Mouse (Mus musculus): Measurements from ENCODE around the gene Vash1. TPM values are rescaled to one million over a fixed set of nuclear protein-coding genes. Genes with fewer than 3 reads are reported as not detected.

The Vash1 gene
- total RNA-seq, 4 experiments from 2014 or later, result 31.6 to 35.4 (median 32.5) TPM

- no peak for DNase-seq (ENCODE audit: low spot score in 2 of 2)
These were observed 3.7 kb downstream of the Vash1 start for GRCm38 (mm10) chr12:86682178-86682577.

- no peak for DNase-seq (ENCODE audit: low spot score in 2 of 2)
These were observed 5.2 kb downstream of the Vash1 start for GRCm38 (mm10) chr12:86683698-86684097.

GRCm38 (mm10) chr12:86685275-86685674 is 6.8 kb downstream of the Vash1 start:
- no peak for DNase-seq (ENCODE audit: low spot score in 2 of 2)

GRCm38 (mm10) chr12:86686551-86687330 is 8.2 kb downstream of the Vash1 start:
- DNase-seq (ENCODE audit: low spot score in 2 of 2), result peak in 1 of 2 experiments; percentile 43

DNA sequence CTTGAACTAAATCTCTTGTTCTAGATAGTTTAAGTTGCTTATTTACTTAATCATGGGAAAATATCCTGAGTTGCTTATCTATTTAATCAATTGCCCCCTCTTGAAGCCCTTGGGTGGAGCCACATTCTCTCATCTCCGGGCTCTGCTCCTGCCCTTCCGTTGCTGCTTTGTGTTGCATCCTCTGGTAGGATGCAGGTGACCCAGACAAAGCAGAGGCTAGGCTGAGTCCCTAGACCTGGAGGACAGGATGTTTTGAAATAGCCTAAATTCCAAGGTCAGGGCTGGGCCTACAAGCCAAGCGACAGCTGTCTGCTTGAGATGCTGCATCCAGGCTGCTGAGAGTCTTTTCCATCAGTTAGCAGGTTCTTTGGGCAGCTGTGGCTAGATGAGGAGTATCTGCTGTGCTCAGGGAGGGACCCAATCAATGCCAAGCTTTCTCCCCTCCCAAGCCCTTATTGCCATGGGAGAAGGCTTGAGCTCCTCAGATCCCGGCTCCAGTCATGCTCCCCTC is 9.0 kb downstream of the Vash1 start:
- DNase-seq (ENCODE audit: low spot score in 2 of 2), result no peak

GRCm38 (mm10) chr12:86687971-86688573 is 9.6 kb downstream of the Vash1 start:
- DNase-seq (ENCODE audit: low spot score in 2 of 2), result no peak

- no peak for DNase-seq (ENCODE audit: low spot score in 2 of 2)
These were observed 10.4 kb downstream of the Vash1 start for GRCm38 (mm10) chr12:86688917-86689316.

DNA sequence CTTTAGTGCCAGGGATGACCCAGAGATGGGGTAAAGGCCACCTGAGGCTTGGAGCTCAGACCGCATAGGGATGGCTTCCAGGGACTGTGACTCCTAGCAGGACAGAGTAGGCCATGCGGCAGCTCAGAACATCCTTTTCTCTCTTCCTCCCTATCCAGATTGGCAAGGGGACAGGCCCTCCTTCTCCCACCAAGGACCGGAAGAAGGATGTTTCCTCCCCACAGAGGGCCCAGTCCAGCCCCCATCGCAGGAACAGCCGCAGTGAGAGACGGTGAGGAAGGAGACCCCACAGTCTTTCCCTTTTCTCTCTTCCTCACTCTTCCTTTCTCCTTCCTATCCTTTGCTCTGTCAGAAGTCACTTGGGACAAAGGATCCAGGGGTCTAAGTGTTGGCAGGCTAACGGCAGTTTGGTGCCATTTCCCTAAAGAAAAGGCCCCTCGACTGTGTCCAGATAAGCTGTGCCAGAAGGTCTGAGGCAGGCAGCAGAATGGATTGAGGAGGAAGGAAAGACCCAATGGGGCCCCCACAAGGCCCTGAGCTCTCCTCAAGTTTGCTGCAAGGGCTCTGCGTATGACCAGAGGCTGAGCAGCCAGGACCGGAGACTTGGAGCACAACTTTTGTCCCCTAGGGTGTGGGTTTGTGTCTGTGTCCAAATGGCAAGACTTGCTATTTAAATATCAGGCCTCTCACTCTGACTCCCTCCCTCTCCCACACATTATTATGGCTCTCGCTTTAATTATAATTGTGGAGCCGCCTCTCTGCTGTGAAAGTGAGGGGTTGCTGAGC is 12.4 kb downstream of the Vash1 start:
- no peak for DNase-seq (ENCODE audit: low spot score in 2 of 2)

DNA sequence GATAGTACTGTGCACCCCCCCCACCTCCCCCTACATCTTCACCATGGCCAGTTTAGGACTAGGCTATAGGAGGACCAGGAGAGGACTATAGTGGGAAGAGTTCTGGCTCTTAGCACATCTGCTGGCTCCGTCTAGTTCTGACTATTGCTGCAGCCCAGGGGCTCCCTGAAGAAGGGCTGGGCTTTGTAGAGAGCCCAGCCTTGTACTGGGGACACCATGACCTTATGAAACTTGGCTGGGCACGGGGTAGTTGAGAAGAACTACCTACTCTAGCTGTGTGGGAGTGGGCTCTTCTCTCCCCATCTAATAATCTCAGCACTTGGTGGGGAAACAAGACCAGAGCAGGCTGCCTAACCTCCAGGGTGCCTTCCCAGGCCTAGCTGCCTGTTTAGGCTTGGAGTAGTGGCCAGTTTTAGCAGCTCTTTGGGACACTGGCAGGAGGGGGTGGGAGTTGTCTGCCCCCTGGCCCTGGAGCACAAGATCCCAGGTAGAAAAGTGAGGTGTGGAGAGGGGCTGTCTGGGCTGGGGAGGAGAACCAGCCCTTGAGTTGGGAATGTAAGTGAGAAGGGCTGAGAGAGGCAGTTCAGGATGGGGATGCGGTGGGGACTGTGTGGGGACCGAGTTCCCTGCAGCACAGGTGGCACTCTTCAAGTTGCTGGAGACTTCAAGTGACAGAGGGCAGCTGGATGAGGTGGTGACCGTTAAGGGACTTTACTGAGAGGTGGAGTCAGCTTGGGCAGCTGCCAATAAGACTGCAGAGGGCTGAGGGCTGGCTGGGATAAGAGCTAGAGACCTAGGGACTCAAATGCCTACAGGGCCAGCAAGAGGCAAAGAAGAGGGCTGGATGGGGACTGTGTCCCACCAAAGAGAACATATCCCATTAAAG is 14.2 kb downstream of the Vash1 start:
- no peak for DNase-seq (ENCODE audit: low spot score in 2 of 2)

DNA sequence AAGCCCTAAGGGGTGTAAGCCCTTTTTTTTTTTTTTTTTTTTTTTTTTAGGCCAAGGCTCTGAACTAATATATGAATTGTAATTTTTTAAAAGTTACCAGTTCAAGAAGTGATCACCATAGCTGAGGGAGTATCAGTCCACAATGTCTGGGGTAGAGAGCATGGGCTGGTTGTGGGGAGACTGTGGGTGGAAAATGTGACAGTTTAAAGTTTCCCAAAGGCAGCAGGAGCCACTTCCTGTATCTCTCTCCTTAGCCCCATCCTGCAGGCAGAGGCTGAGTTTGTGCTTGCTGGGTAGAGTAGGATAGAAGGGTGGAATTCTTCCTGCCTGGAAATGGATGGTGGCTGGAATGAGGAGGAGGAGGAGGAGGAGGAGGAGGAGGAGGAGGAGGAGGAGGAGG is 14.9 kb downstream of the Vash1 start:
- DNase-seq (ENCODE audit: low spot score in 2 of 2), result no peak

GRCm38 (mm10) chr12:86694441-86694840 is 15.9 kb downstream of the Vash1 start:
- DNase-seq (ENCODE audit: low spot score in 2 of 2), result no peak

DNA sequence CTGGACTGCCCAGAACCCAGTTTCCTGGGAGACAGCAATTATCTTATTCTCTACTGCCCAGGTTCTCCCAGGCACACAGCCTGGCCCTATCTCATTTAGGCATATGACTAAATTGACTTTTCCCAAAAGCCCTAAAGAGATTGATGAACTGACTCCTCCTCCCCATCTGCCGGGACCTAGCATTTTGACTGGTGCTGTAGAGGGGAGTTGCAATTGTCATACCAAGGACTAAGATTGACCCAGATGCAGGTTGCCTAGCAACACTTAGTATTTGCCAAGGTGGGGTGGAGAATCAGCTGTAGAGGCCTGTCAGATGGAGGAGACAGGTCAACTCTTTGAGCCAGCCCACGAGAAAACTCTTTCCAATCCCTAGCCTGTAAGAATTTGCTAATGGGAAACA is 19.5 kb downstream of the Vash1 start:
- DNase-seq (ENCODE audit: low spot score in 2 of 2), result no peak

DNA sequence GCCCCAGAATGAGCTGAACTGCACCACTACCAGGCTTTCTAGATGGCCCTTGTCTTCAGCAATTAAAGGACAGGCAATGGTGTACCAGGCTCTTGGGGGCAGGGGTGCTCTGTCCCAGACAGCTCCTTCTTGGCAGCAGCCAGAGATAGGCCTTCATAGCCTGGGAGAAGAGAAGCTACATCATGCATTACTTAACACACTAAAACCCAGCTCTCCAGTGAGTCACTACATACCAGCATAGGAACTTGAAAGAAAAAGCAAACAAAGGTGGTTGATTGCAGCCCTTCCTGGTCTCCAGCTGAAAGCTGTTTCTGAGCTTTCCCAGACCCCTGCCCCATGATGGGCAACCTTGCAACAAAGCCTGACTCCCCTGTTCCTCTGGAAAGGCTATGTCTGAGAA is 20.0 kb downstream of the Vash1 start:
- DNase-seq (ENCODE audit: low spot score in 2 of 2), result no peak

- peak in 1 of 2 experiments; percentile 94 for DNase-seq (ENCODE audit: low spot score in 2 of 2)
These were observed 21.7 kb downstream of the Vash1 start for GRCm38 (mm10) chr12:86699965-86700926.

DNA sequence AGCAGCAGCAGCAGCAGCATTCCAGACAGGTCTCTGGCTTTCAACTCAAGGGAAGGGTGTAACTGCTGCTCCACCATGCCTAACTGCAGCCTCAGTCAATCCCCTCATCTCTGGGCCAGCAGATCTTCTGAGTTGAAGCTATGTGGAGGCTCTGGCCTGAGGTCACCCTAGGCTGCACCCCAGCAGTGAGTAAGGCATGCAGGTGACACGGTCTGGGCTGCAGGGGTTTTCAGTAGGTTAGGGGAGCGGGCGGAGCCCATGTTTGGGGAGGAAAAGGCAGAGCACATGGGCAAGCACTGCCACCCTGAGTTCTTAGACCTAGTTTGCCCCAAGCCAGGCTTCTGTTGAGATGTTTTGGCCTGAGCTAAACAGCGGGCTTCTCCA is 22.4 kb downstream of the Vash1 start:
- DNase-seq (ENCODE audit: low spot score in 2 of 2), result no peak

- DNase-seq (ENCODE audit: low spot score in 2 of 2), result no peak
These were observed 23.0 kb downstream of the Vash1 start for GRCm38 (mm10) chr12:86701491-86701890.

DNA sequence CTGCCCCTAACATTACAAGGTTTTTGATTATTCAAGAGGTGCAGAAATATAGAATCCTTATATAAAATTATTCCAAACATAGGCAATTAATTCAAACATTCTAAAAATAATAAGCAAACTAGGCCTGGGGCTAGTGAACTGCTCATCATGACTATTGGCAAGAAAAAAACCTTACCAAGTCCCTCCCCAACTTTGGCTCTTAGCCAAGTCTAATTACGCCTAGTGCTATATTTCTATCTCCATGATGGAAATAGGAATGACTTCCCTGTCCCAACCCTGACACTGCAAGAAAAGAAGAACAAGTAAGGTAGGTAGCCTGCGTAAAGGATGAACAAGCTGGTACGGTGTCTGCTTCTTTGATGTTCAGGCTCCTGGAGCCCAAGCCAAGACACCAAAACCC is 24.2 kb downstream of the Vash1 start:
- DNase-seq (ENCODE audit: low spot score in 2 of 2), result no peak

DNA sequence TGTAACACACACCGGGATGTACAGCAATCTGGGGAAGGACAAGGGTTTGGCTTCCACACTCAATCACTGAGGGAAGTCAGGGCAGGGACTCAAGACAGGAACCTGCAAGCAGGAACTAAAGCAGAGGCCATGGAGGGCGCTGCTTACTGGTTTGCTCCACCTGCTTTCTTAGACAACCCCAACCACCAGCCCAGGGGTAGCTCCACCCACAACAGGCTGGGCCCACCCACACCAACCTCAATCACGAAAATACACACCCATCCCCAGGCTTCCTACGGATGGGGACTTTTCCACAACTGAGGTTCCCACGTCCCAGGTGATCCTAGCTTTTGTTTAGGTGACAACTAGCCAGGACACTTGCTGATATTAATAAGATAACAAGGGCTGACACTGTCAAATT is 27.3 kb downstream of the Vash1 start:
- no peak for DNase-seq (ENCODE audit: low spot score in 2 of 2)

DNA sequence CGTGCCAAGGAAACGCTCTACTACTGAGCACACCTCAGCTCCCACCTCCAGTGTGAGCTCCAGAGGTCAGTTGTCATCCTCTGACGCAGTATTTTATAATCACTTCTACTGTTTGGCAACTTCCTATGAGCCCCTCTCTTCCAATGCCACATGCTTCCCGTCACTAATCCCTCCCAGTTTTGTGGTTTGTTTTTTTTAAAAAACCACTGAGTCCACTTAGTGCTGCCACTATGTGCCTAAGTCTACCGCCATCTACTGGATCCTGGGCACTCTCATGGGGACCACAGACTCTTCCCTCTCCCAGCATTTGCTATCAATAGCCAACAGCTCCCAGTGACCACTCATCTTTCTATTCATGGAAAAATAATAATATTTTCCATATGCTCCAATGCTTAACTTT is 35.5 kb downstream of the Vash1 start:
- DNase-seq (ENCODE audit: low spot score in 2 of 2), result no peak

DNA sequence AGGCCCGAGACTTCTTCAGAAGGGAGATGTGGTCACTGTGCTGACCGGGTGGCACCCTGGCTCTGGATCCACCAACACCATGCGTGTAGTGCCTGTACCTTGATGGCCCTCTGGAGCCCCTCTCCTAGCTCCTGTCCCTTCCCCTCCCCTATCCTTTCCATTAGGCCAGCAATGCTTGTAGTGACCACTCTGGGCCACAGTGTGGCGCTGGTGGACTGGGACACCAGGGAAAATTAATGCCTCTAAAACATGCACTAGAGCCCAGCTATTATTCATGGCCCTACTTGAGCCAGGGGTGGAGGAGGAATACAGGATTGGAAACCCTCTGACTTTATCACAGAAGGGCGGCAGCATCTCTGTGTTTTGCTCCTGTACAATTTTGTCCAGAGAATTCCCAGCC is 36.9 kb downstream of the Vash1 start:
- peak in 1 of 2 experiments; percentile 66 for DNase-seq (ENCODE audit: low spot score in 2 of 2)

Data from left cerebral cortex, adult 8-10 months (tissue).